Mouse (Mus musculus) sigmoid colon, adult 10 weeks (tissue): ENCODE data around the gene Phgdh. TPM values are rescaled to one million over a fixed set of nuclear protein-coding genes. Genes with fewer than 3 reads are reported as not detected.

Experiments used
- polyA plus RNA-seq: library from polyadenylated mRNA; stranded (reverse); fragments of 350-450 nt; fragmentation: Illumina TruSeq; extraction: RNeasy Lipid Tissue Mini Kit (QIAGEN cat#74804); gene quantifications from one replicate; pipeline ENCODE4 v1.2.3, GENCODE M21; 2014; ENCODE audit warnings: low read depth, low replicate concordance

Phgdh gene
- not detected for polyA plus RNA-seq

GRCm38 (mm10) chr3:98339706-98340109, at the start of gene Phgdh:
Gene Phgdh, minus strand, starts transcription at chr3:98339990.

GRCm38 (mm10) chr3:98382246-98382939, 42.6 kb upstream of the Phgdh start, which contains the start of gene Zfp697:
Gene Zfp697, plus strand, starts transcription at chr3:98382461.

GRCm38 (mm10) chr3:98280204-98280932, 59.4 kb downstream of the Phgdh start, which contains the start of gene Hmgcs2:
Gene Hmgcs2, plus strand, starts transcription at chr3:98280435.

Other genes starting within 250 kb of the Phgdh start
- not detected for gene Adam30, start 179.4 kb downstream of the Phgdh start, polyA plus RNA-seq
- gene Reg4, start 117.8 kb downstream of the Phgdh start, polyA plus RNA-seq: 441 TPM
- gene Hmgcs2, start 59.6 kb downstream of the Phgdh start, polyA plus RNA-seq: 103 TPM
- gene Zfp697, start 42.5 kb upstream of the Phgdh start, polyA plus RNA-seq: 4.7 TPM
- gene Gm4450, start 117.1 kb upstream of the Phgdh start, polyA plus RNA-seq: not detected
- not detected for gene Hsd3b4, start 170.5 kb upstream of the Phgdh start, polyA plus RNA-seq
- gene Gm10681, start 248.8 kb upstream of the Phgdh start, polyA plus RNA-seq: not detected